7 mouse cellular contexts compared by ENCODE assay signal in the genomic region with DNA sequence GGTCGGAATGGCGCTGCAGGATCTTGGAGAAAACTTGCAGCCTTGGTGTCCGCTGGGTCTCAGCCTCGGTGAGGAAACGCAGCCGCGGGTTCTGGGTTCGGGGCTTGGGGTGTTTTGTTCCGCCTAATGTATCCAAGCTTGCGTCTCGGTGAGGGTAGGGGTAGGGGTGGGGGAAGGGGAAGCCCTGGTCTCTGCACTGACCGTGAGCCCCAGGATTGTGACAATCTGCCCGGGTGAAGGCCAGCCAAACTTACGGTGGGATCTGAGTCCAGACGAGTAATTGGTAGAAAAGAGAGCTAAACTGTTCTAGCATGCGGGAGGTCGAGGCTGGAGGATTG. TPM values are rescaled to one million over a fixed set of nuclear protein-coding genes. Genes with fewer than 3 reads are reported as not detected.
DNase-seq lines count a peak whose midpoint lies in the region; ATAC-seq and TF ChIP-seq lines count a peak whose summit lies in the region.

No protein-coding gene starts in this region.

- H3K4me3 ChIP-seq in lung, postnatal 0 days (ENCODE audit: low read depth, low read length): peak overlapping the region; percentile 98
- H3K4me3 ChIP-seq in forebrain, embryonic 11.5 days (ENCODE audit: low read depth, low read length): peak overlapping the region; percentile 93
- peak overlapping the region; percentile 96 for H3K4me3 ChIP-seq in limb, embryonic 13.5 days
- H3K4me3 ChIP-seq in stomach, embryonic 15.5 days (replicated peaks): peak overlapping the region; percentile 99

- H3K27ac ChIP-seq in lung, postnatal 0 days (ENCODE audit: low read length): 0 out of 2 replicates have a peak overlapping the region, but pooled peaks have one; percentile 32
- no peak overlapping the region; the same call in 1 of the 2 replicates for H3K27ac ChIP-seq in forebrain, embryonic 11.5 days (ENCODE audit: low read depth, low read length)
- no peak overlapping the region for H3K27ac ChIP-seq in limb, embryonic 13.5 days
- H3K27ac ChIP-seq in stomach, embryonic 15.5 days: peak overlapping the region; percentile 95; the same call in 1 of the 2 replicates

- peak overlapping the region; percentile 88 for H3K4me2 ChIP-seq in lung, postnatal 0 days (replicated peaks; ENCODE audit: low read depth, low read length)
- peak overlapping the region; percentile 65 for H3K4me2 ChIP-seq in forebrain, embryonic 11.5 days (ENCODE audit: low read depth, low read length, severe bottlenecking)
- H3K4me2 ChIP-seq in limb, embryonic 13.5 days (replicated peaks): peak overlapping the region; percentile 96
- peak overlapping the region; percentile 72 for H3K4me2 ChIP-seq in stomach, embryonic 15.5 days

- no peak for TF ChIP-seq EP300 in lung, postnatal 0 days (IDR thresholded peaks at IDR 0.05)

- H3K36me3 ChIP-seq in lung, postnatal 0 days (ENCODE audit: insufficient read depth, low read length): no peaks in the 10 kb centered on the region
- H3K36me3 ChIP-seq in forebrain, embryonic 11.5 days (ENCODE audit: control insufficient read depth, insufficient read depth, low read length): no peaks in the 10 kb centered on the region
- H3K36me3 ChIP-seq in limb, embryonic 13.5 days: peaks cover 8% of the 10 kb centered on the region; the same call in 1 of the 2 replicates
- H3K36me3 ChIP-seq in stomach, embryonic 15.5 days: no peaks in the 10 kb centered on the region

- peaks cover 23% of the 10 kb centered on the region; the same call in 1 of the 2 replicates for H3K4me1 ChIP-seq in lung, postnatal 0 days (ENCODE audit: insufficient read depth, low read depth, low read length)
- H3K4me1 ChIP-seq in forebrain, embryonic 11.5 days (replicated peaks; ENCODE audit: control insufficient read depth, insufficient read depth, low read length): peaks cover 2% of the 10 kb centered on the region; the same call in 1 of the 2 replicates
- H3K4me1 ChIP-seq in limb, embryonic 13.5 days: peaks cover 45% of the 10 kb centered on the region
- peaks cover 20% of the 10 kb centered on the region for H3K4me1 ChIP-seq in stomach, embryonic 15.5 days

- 0% methylated on average over 17 of the region's 17 CpGs for WGBS in lung, postnatal 0 days
- WGBS in forebrain, embryonic 11.5 days: 0% methylated on average over 17 of the region's 17 CpGs
- under 1% methylated on average over 17 of the region's 17 CpGs for WGBS in limb, embryonic 13.5 days
- WGBS in stomach, embryonic 15.5 days: under 1% methylated on average over 17 of the region's 17 CpGs

- peak overlapping the region; percentile 56 for H3K9ac ChIP-seq in lung, postnatal 0 days (replicated peaks; ENCODE audit: low read depth)
- H3K9ac ChIP-seq in forebrain, embryonic 11.5 days (ENCODE audit: low read length): peak overlapping the region; percentile 93
- H3K9ac ChIP-seq in limb, embryonic 13.5 days: peak overlapping the region; percentile 75
- peak overlapping the region; percentile 50; the same call in 1 of the 2 replicates for H3K9ac ChIP-seq in stomach, embryonic 15.5 days

- no peak for DNase-seq in lung, postnatal 0 days (ENCODE audit: low spot score)
- no peak for DNase-seq in lung, postnatal 4 days
- DNase-seq in forebrain, embryonic 11.5 days (ENCODE audit: low spot score): no peak
- no peak for DNase-seq in retina, embryonic 14.5 days (ENCODE audit: low spot score)
- DNase-seq in thymus, postnatal 0 days (ENCODE audit: low spot score): no peak

- H3K27me3 ChIP-seq in lung, postnatal 0 days (replicated peaks; ENCODE audit: insufficient read depth, low read length): no peaks in the 10 kb centered on the region
- H3K27me3 ChIP-seq in forebrain, embryonic 11.5 days (ENCODE audit: control insufficient read depth, insufficient read depth, low read length): no peaks in the 10 kb centered on the region
- no peaks in the 10 kb centered on the region for H3K27me3 ChIP-seq in limb, embryonic 13.5 days
- H3K27me3 ChIP-seq in stomach, embryonic 15.5 days (replicated peaks): no peaks in the 10 kb centered on the region

- ATAC-seq in lung, postnatal 0 days: peak; percentile 2
- peak; percentile 47 for ATAC-seq in forebrain, embryonic 11.5 days (replicated peaks; ENCODE audit: low FRiP score)
- ATAC-seq in limb, embryonic 13.5 days (ENCODE audit: low FRiP score, low read depth): peak; percentile 37
- ATAC-seq in stomach, embryonic 15.5 days (ENCODE audit: insufficient read depth, low FRiP score, low read depth): peak; percentile 19

- H3K9me3 ChIP-seq in lung, postnatal 0 days (ENCODE audit: low read length): no peaks in the 10 kb centered on the region
- H3K9me3 ChIP-seq in forebrain, embryonic 11.5 days (ENCODE audit: control insufficient read depth, low read length): no peaks in the 10 kb centered on the region
- no peaks in the 10 kb centered on the region for H3K9me3 ChIP-seq in limb, embryonic 13.5 days
- H3K9me3 ChIP-seq in stomach, embryonic 15.5 days: no peaks in the 10 kb centered on the region

- TF ChIP-seq CTCF in lung, postnatal 0 days (IDR thresholded peaks at IDR 0.05): no peak

RNA-seq across cellular contexts. Expression of a gene that starts 0.8 kb away (rescaled TPM):
- 6.3 and 6.4 TPM in 2 replicates for polyA plus RNA-seq in lung, postnatal 0 days (2015; fragmentation: Nextera tagmentation; extraction: Ambion mirVana)
- 44.7 and 48.7 TPM in 2 replicates for polyA plus RNA-seq in forebrain, embryonic 11.5 days (2014; fragmentation: Nextera tagmentation; extraction: Ambion mirVana)
- 24.0 and 25.8 TPM in 2 replicates for polyA plus RNA-seq in limb, embryonic 13.5 days (2015; fragmentation: Nextera tagmentation; extraction: Ambion mirVana)
- polyA plus RNA-seq in stomach, embryonic 15.5 days (2015; fragmentation: Nextera tagmentation; extraction: Ambion mirVana): 24.9 and 26.6 TPM in 2 replicates
- 36.3 and 38.7 TPM in 2 replicates for polyA plus RNA-seq in thymus, postnatal 0 days (2015; fragmentation: Nextera tagmentation; extraction: Ambion mirVana)

RNA-seq across cellular contexts. Expression of a gene that starts 0.9 kb away (rescaled TPM):
- polyA plus RNA-seq in lung, postnatal 0 days (2015; fragmentation: Nextera tagmentation; extraction: Ambion mirVana): 16.7 TPM in 2 replicates
- polyA plus RNA-seq in forebrain, embryonic 11.5 days (2014; fragmentation: Nextera tagmentation; extraction: Ambion mirVana): 56.9 and 59.8 TPM in 2 replicates
- 37.7 and 39.8 TPM in 2 replicates for polyA plus RNA-seq in limb, embryonic 13.5 days (2015; fragmentation: Nextera tagmentation; extraction: Ambion mirVana)
- polyA plus RNA-seq in stomach, embryonic 15.5 days (2015; fragmentation: Nextera tagmentation; extraction: Ambion mirVana): 32.9 TPM in 2 replicates
- 31.3 and 34.3 TPM in 2 replicates for polyA plus RNA-seq in thymus, postnatal 0 days (2015; fragmentation: Nextera tagmentation; extraction: Ambion mirVana)

RNA-seq across cellular contexts. Expression of a gene that starts 31.2 kb away (rescaled TPM):
- 52.7 and 55.7 TPM in 2 replicates for polyA plus RNA-seq in lung, postnatal 0 days (2015; fragmentation: Nextera tagmentation; extraction: Ambion mirVana)
- 155 and 161 TPM in 2 replicates for polyA plus RNA-seq in forebrain, embryonic 11.5 days (2014; fragmentation: Nextera tagmentation; extraction: Ambion mirVana)
- polyA plus RNA-seq in limb, embryonic 13.5 days (2015; fragmentation: Nextera tagmentation; extraction: Ambion mirVana): 148 and 153 TPM in 2 replicates
- polyA plus RNA-seq in stomach, embryonic 15.5 days (2015; fragmentation: Nextera tagmentation; extraction: Ambion mirVana): 138 and 149 TPM in 2 replicates
- 139 and 141 TPM in 2 replicates for polyA plus RNA-seq in thymus, postnatal 0 days (2015; fragmentation: Nextera tagmentation; extraction: Ambion mirVana)

RNA-seq across cellular contexts. Expression of a gene that starts 31.4 kb away (rescaled TPM):
- polyA plus RNA-seq in lung, postnatal 0 days (2015; fragmentation: Nextera tagmentation; extraction: Ambion mirVana): 31.6 and 33.6 TPM in 2 replicates
- 38.2 and 43.6 TPM in 2 replicates for polyA plus RNA-seq in forebrain, embryonic 11.5 days (2014; fragmentation: Nextera tagmentation; extraction: Ambion mirVana)
- polyA plus RNA-seq in limb, embryonic 13.5 days (2015; fragmentation: Nextera tagmentation; extraction: Ambion mirVana): 53.4 and 58.5 TPM in 2 replicates
- polyA plus RNA-seq in stomach, embryonic 15.5 days (2015; fragmentation: Nextera tagmentation; extraction: Ambion mirVana): 41.5 and 42.7 TPM in 2 replicates
- polyA plus RNA-seq in thymus, postnatal 0 days (2015; fragmentation: Nextera tagmentation; extraction: Ambion mirVana): 26.7 and 26.9 TPM in 2 replicates

Comparison
In these comparisons a context has a peak if more than half of its experiments do, and no peak if none do; other contexts are left out.
1. H3K27ac ChIP-seq: peak in lung, postnatal 0 days (single experiment) and stomach, embryonic 15.5 days (single experiment); none in forebrain, embryonic 11.5 days (single experiment) and limb, embryonic 13.5 days (single experiment).
2. Peak in every context shown above with its lines, with median percentiles within 50 percentile points of each other: ATAC-seq, H3K4me2 ChIP-seq, H3K4me3 ChIP-seq and H3K9ac ChIP-seq.